Mouse (Mus musculus) neutrophil, adult 59 days (primary cell): ENCODE data around the gene Fbxo10. TPM values are rescaled to one million over a fixed set of nuclear protein-coding genes. Genes with fewer than 3 reads are reported as not detected.

Experiments
- total RNA-seq, 2 experiments: library from RNA; stranded (reverse); gene quantifications; 1 replicate in 1 of 2; 2 replicates in 1 of 2; pipeline ENCODE4 v1.2.4; 2023

Fbxo10 gene
- total RNA-seq = 10 to 100 TPM; 12.7 to 16.1 TPM

DNA sequence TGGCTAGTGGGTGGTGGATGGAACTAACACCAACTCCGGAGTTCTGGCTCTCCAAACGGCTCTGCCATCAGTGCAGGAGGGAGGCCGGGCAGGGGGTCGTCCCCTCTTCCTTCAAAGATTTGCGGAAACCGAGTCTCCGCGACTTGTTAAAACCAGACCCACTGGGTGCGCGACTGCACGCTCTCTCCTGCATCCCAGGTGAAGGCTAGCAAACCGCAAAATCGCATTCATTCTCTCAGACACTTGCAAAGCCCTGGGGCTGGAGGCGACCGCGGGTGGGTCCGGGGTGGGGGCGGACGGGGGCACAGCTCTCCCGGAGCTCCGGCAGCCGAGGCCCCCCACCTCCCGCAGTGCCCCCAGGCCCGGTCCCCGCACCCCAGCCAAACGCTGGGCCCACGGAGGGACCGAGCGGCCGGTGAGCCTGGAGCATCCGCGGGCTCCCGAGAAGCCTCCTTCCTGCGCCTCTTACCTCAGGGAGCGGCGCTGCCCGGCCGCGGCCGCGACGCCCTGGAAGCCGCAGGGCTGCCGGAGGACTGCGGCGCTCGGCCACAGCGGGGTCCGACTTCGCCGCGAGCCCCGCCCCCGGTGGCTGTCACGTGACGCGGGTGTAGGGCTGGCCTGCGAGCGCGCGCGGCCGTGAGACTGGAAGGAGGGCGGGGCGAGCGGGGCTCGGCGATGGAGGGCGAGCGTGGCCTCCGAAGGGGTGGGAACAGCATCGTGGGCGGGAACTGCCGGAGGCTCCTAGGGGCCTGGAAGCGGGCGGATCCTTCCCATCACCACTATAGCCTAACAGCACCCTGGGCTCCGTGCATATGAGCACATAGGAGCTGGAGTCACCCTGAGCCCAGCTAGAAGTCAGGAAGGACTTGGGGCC, at the start of gene Fbxo10:
Gene Fbxo10, minus strand, starts transcription at position 584 of the 874 bp plus-strand sequence.

DNA sequence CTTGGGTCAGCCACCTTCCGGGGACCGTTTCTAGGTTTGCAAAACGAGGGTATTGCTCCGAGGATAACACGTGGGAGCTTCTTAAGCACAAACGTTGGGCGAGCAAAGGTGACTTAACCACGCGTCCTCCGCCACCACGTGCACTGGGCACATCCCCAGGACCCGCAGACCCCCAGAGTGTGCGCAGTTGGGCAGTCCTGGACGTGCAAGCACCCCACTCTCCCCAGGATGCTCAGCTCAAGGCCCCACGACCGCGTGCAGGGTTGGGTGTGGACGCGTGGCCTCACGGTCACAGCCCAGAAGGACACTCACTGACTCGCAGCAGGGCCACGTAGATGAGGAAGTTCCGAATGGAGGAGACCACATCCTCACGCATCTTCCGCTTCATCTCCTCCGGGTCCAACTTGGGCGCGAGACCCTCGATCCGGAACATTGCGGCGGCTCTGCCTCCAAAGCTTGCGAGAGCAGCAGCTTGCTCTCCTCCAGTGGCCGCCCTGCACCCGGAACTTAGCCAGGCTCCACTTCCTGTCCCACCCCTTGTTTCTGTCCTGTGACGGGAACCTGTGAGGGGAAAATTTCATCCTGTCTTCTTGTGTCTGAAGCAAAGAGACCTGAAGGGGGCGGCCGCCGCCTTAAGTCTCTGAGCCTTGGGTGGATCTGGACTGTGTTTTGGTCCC, 23.3 kb upstream of the Fbxo10 start, which contains the start of gene Tomm5:
Gene Tomm5, minus strand, starts transcription at position 514 of the 677 bp plus-strand sequence.

DNA sequence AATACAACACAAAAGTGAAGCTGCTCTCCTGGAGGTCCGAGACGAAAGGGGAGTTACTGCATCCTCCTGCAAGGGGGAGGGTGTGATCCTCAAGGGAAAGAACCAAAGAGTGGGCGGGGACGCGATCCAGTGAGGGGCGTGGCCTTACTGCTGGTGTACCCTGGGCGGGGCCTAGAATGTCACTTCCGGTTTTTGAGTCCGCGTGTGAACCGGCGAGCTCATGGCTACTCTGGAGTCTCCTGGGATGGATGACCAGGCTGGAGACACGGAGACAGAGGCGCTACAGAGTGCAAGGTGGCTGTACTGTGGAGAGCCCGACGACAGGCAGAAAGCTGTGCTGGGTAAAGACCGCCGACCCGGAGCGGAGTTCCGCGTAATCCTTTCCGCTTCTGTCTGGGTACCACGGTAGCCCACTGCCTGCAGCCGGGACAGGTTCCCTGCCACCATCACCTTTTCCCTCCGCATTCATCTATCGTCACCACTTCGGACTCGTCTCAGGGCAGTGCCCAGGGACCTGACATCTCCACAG, 65.9 kb downstream of the Fbxo10 start, which contains the start of gene Polr1e:
Gene Polr1e, plus strand, starts transcription at position 132 of the 529 bp plus-strand sequence.

GRCm38 (mm10) chr4:45012105-45012975, 72.1 kb downstream of the Fbxo10 start, which contains the start of gene Zbtb5:
Zbtb5 (minus strand) TSS chr4:45012412.

Other genes starting within 250 kb of the Fbxo10 start
- 1 to 10 TPM; 4.1 to 4.3 TPM for gene Grhpr, start 103.2 kb downstream of the Fbxo10 start, total RNA-seq
- gene Zbtb5, start 72.2 kb downstream of the Fbxo10 start, total RNA-seq = 1 to 10 TPM; 6.2 to 8.6 TPM
- 1 to 10 TPM; 5.0 to 9.1 TPM for gene Polr1e, start 66.0 kb downstream of the Fbxo10 start, total RNA-seq
- 10 to 100 TPM; 30.0 to 30.8 TPM for gene Tomm5, start 23.5 kb upstream of the Fbxo10 start, total RNA-seq
- not detected for gene Frmpd1, start 100.3 kb upstream of the Fbxo10 start, total RNA-seq
- 1 to 10 TPM; 3.4 to 4.2 TPM for gene Trmt10b, start 212.5 kb upstream of the Fbxo10 start, total RNA-seq